Mouse (Mus musculus): ENCODE results near the gene Ccdc50.

Ccdc50 gene

DNA sequence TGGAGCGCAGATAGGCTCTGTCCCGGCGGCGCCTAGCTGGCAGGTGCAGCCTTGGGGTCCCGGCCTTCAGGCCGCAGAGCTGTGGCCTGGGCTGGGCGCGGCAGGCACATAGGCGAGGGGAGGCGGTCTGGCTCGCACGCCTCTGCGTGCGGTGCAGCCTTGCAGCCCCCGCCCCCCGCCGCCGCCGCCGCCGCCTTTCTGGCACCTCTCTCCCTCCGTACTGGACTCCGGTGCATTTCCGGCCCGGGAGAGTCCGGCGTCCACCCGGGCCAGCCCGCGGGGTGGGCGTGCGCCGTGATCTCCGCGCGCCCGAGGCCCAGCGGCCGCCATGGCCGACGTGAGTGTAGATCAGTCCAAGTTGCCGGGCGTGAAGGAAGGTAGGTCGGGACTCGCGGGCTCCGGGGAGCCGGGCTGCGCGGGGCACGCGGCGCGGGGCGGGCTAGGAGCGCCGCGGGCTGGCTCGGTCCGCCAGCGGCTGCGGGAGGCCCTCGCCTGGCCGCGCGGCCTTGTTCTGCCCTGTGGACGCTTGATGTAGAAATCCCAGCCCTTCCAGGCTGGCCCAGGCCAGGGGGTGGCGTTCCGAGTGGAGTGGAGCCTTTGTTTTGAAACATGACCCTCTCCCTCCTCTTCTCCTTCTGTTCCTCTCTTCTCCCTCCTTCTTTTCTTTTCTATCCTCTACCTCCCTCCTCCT, at the start of gene Ccdc50:
TSS of gene Ccdc50 (plus strand) at position 109 of the 691 bp plus-strand sequence.
- DNase-seq (ENCODE audit: low read depth, low spot score), result peak; percentile 79

- no peak for DNase-seq (ENCODE audit: low read depth, low spot score)
Measured at GRCm38 (mm10) chr16:27347521-27347920, 41.1 kb upstream of the Ccdc50 start.

GRCm38 (mm10) chr16:27348359-27348758, 40.3 kb upstream of the Ccdc50 start:
- no peak for DNase-seq (ENCODE audit: low read depth, low spot score)

GRCm38 (mm10) chr16:27349235-27349634, 39.4 kb upstream of the Ccdc50 start:
- DNase-seq (ENCODE audit: low read depth, low spot score), result peak; percentile 75

- DNase-seq (ENCODE audit: low read depth, low spot score), result no peak
Measured at GRCm38 (mm10) chr16:27349878-27350532, 38.7 kb upstream of the Ccdc50 start.

- DNase-seq (ENCODE audit: low read depth, low spot score), result no peak
Measured at GRCm38 (mm10) chr16:27354464-27354863, 34.2 kb upstream of the Ccdc50 start.

DNA sequence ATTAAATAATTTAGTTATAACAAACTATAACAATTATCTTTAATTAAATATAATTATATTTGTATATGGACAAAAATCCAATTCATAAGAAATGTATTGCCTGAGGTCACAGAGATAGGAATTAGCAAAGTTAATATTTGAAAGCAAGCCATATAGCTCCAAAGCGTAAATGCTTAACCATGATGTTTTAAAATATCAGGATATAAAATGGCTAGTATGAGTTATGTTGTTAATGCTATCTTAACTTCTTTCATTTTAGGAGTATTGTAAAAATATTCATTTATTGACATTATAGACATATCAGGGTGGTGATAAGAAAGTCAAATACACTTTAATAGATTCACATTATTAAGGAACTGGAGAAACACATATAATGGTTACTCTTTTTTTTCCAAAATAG, 28.6 kb upstream of the Ccdc50 start:
- no peak for DNase-seq (ENCODE audit: low read depth, low spot score)

DNA sequence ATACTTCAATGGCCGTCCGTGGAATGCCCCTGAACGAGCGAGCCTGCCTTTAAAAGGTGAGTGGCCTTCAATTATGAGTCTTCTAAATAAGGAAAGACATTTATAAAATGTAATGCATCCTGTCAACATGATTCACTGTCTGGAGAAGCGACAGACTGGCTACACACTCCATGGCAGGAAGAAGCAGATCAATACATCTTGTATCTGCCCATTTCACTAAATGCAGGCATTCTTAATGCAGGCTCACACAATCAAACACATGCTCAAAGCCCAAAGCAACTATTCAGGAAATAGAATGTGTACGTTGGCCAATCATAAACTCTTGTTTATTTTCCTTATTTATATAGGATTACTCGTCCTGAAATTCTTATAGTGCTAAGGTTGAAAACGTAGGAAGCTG, 18.5 kb upstream of the Ccdc50 start, which contains the start of gene Uts2b:
TSS of gene Uts2b (minus strand) at position 49 of the 400 bp plus-strand sequence.
- no peak for DNase-seq (ENCODE audit: low read depth, low spot score)

DNA sequence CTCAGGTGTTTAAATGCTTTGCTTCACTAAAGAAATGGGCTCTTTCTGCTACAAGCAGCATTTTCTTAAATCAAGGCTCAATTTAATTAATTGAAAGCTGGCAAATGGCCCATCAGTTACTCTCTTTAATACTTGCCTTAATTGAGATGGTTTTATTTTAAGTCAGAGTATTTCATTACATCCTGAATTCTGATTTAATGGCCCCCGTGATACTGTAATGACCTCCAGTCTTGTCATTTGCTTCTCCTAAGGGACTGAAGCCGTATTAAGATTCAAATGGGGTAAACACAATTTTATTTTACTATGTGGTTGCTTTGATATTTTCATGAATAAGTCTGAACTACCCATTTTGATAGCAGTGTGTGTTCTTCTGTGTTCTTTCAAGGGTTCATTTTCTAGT, 18.0 kb upstream of the Ccdc50 start:
- DNase-seq (ENCODE audit: low read depth, low spot score), result no peak

- no peak for DNase-seq (ENCODE audit: low read depth, low spot score)
Measured at GRCm38 (mm10) chr16:27374139-27374538, 14.5 kb upstream of the Ccdc50 start.

DNA sequence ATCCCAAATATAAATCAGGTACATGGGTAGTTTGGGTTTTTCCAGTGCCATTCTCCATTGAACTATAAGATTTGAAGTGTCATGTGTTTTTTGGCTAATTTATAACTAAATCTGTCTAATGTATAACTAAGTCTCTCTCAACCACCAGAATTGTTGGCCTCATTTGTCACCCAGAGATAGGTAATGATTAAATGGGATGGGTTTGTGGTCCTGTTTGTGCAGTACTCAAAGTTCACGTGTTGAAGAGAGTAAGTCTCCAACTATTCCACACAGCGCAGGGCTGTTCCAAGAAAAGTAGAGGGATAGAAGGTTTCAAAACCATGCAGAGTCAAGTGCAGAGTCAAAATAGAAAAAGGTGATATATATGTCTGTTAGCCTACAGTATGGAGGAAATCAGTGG, 13.4 kb upstream of the Ccdc50 start:
- no peak for DNase-seq (ENCODE audit: low read depth, low spot score)

DNA sequence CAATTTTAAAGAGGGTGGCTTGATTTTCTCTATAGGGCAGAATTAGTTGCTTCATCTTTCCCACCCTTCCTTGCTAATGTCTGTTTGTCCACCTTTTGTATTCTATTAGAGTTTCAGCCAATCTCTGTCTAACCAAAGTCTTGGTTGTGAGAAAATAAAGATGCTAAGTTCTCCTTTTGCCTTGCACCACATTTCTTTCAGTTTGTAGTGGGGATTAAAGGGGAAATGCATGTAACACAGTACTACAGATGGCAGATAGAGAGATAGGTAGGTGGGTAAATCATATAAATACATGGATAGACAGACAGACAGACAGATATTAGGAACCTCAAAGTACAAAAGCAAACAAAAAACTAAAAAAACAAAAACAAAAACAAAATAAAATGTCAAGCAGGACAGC, 12.1 kb upstream of the Ccdc50 start:
- no peak for DNase-seq (ENCODE audit: low read depth, low spot score)

DNA sequence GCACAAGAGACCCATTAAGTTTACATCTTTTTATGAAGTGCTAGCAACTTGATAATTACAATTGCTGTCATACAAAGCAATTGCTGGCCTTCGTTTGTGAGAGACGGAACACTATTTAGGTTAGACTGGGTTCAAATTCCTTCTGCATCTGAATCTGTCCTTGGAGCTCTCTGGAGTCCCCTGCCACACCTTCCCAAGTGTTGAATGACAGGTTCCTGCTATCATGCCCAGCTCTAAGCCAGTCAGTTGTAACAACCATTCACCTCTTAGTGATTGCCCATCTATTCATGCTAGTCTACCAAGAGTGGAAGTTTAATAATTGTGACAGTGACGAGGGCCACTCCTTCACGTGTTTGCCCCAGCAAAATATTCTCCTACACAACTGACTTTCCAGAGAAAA, 6.5 kb upstream of the Ccdc50 start:
- DNase-seq (ENCODE audit: low read depth, low spot score), result no peak

DNA sequence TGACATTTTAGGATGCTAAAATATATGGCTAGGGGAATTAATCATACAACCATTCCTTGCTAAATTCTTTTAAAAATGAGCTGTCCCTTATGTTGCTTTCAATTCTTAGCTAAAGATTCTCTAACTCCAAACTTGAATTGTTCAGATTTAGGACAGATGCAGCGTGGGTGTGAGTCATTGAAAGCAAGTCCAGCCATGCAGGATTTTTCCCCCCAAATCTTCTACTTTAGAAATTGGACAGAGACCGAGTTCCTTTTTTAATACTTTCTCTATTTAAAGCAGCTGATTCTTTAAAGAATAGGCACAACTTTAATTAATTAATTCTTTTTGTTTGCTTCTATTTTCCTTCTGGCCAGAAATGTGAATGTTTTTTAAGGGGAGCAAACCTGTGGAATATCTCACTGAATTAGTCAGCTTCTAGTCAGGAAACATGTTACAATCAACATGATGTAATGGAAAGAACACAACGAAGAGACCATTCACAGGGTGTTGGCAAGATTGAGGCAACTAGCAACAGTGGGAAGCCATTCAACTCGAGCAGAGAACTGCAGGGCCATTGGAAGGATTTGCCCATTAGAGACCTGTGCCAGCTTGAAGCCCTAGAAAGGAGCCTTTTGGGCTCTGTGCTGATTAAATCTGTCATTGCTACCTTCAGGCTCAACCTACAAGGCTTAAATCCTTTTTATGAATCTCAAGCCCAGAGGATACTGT, 3.6 kb upstream of the Ccdc50 start:
- no peak for DNase-seq (ENCODE audit: low read depth, low spot score)

DNA sequence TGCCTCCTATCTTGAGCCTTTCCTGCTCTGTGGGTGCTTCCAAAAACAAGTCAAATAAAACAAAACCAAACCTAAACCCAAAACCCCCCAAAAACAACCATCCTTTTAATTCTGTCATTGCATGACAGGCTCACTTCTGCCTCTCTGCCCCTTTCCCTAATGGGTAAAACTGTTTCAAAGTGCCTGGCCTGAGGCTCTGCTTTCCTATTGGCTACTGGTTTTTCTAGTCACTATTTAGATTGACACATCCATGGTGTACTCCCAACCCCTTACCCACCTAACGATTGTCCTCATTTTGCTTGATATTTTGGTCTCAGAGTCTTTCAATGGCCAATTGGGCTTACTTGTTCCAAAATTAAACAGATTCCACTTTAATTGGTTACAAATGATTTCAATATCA, 3.0 kb upstream of the Ccdc50 start:
- no peak for DNase-seq (ENCODE audit: low read depth, low spot score)

GRCm38 (mm10) chr16:27386850-27387407, 1.7 kb upstream of the Ccdc50 start:
- no peak for DNase-seq (ENCODE audit: low read depth, low spot score)

GRCm38 (mm10) chr16:27387634-27388611, 746 bp upstream of the Ccdc50 start:
- DNase-seq (ENCODE audit: low read depth, low spot score), result peak; percentile 66

GRCm38 (mm10) chr16:27389534-27390282, 1.0 kb downstream of the Ccdc50 start:
- DNase-seq (ENCODE audit: low read depth, low spot score), result peak; percentile 27

DNA sequence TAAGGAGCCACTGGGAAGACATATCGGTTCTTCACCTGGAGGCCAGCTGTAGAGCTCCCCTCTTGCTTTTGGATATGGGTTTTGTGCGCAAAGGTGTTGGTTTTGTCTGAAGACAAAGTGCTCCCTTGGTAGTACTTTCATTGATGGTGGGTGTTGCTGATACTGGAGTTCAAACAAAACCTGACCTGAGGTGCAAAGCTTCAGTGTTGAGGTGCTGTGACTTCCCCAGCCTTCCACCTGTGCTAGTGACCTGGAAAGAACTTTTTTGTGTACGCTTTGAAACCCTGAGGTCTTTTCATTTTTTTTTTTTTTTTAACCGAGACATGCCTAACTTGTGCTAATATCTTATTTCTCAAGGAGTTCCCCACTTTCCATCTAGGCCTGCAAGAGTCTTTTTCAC, 1.6 kb downstream of the Ccdc50 start:
- DNase-seq (ENCODE audit: low read depth, low spot score), result no peak

DNA sequence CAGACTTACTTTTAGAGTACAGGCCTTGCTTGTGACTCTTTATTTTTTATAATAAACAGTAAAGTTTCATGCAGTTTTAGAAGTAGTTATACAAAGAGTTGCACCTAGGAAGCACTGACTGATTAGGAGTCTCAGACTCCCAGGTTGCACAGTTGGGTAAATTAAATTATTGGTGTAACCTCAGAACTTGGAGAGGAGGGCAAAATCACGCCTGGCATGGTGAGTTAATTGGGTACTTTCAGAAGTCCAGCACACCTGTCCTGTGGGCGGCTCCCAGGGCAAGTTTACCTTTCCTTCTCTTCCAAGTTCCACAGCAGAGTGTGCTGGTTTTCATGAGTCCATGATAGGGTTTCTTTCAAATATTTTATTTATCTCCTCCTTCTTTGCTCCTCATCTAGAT, 3.2 kb downstream of the Ccdc50 start:
- no peak for DNase-seq (ENCODE audit: low read depth, low spot score)

Data from CD4-positive helper T cell, adult 2 months (primary cell).